Mouse (Mus musculus) olfactory bulb, adult 2 months (tissue): ENCODE data around the gene Camk1g.

Experiments used
- CTCF ChIP-seq: fragments of 200-500 bp; IDR thresholded peaks from 2 replicates; pipeline ENCODE4 v1.5.1; 2012; ENCODE audit warnings: low read depth, mild to moderate bottlenecking, low read length, moderate library complexity; ENCODE audit not compliant: insufficient read depth
- POLR2A ChIP-seq: fragments of 200-500 bp; IDR thresholded peaks from 2 replicates; pipeline ENCODE4 v1.6.1; 2012; ENCODE audit warnings: mild to moderate bottlenecking, low read depth, low read length, moderate library complexity; ENCODE audit not compliant: insufficient read depth

DNA sequence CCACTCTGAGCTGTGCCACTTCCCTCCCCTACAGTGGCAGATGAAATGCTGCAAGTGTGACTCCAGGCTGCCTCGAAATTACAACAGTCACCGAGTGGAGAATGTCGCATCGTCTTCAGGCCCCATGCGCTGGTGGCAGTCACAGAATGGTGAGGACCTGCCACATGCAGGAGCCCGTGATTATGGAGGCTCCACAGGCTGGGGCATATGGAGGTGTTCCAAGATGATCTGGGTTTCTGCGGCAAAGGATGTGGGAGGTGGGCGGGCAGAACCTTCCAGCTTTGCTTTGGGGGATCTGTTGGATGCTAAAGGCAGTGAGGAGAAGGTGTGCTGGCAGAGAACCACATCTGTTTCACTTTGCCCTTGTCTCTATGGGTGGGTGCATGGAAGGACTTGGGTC lies 49.7 kb downstream of the Camk1g start:
- TF ChIP-seq POLR2A, result no peak
- TF ChIP-seq CTCF, result no peak
